Mouse (Mus musculus): Measurements from ENCODE around the gene Hnrnpr.

DNA sequence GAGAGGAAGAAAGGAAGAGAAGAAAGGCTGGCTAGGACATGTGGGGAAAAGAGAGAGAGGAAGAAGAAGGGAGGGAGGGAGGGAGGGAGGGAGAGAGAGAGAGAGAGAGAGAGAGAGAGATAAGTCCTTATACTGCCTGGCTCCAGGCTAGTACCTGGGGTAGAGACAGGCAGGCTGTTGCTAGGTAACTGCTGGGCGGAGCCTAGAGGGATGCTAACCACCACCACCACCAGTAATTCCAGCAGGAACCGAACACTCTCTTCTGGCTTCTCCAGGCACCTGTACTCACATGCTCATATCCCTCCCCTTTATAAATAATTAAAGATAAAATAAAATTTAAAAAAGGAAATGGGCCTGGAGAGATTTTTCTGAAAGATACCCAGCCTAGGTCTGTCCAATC is 27.0 kb upstream of the Hnrnpr start:
- TF ChIP-seq CTCF (IDR thresholded peaks at IDR 0.05; ENCODE audit: control insufficient read depth, insufficient read depth, low read length) (no peak), POLR2A (IDR thresholded peaks at IDR 0.05; ENCODE audit: borderline replicate concordance, control insufficient read depth, low read depth, low read length) (no peak)

All from bone marrow, adult 2 months (tissue).